Mouse (Mus musculus) heart, embryonic 13.5 days (tissue): ENCODE measurements at regions not wholly inside any gene's neighbourhood (a gene's known extent, or its start where the extent isn't known, plus 50 kb on each side); places are given as distances from the start of the nearest gene placed in this dataset.

Source experiments
- ATAC-seq: fragments of 200-750 bp; cut with Nextera tagmentation; 2 replicates; pipeline ENCODE4 v1.8.0; 2017; ENCODE audit warnings: moderate TSS enrichment; ENCODE audit not compliant: insufficient number of reproducible peaks, low FRiP score, low TSS enrichment; ENCODE audit errors: extremely low read depth
- H3K27ac ChIP-seq: fragments of 300-500 bp; sonication (generic); replicated peaks from 2 replicates; pipeline ENCODE4 v1.5.1; 2015; ENCODE audit warnings: moderate library complexity, mild to moderate bottlenecking, inconsistent platforms
- H3K27me3 ChIP-seq: fragments of 300-500 bp; sonication (generic); replicated peaks from 2 replicates; pipeline ENCODE4 v1.6.1; 2015; ENCODE audit warnings: mild to moderate bottlenecking, inconsistent platforms
- H3K36me3 ChIP-seq: fragments of 300-500 bp; sonication (generic); 2 replicates; pipeline ENCODE4 v1.6.1; 2015; ENCODE audit warnings: mild to moderate bottlenecking, inconsistent platforms
- H3K4me1 ChIP-seq: fragments of 300-500 bp; sonication (generic); 2 replicates; pipeline ENCODE4 v1.6.1; 2015; ENCODE audit warnings: inconsistent platforms
- H3K4me2 ChIP-seq: fragments of 300-500 bp; sonication (generic); 2 replicates; pipeline ENCODE4 v1.6.1; 2015; ENCODE audit warnings: inconsistent platforms, mild to moderate bottlenecking, moderate library complexity
- H3K4me3 ChIP-seq: fragments of 300-500 bp; sonication (generic); 2 replicates; pipeline ENCODE4 v1.5.1; 2015; ENCODE audit warnings: moderate library complexity, mild to moderate bottlenecking, inconsistent platforms
- H3K9ac ChIP-seq: fragments of 300-500 bp; sonication (generic); 2 replicates; pipeline ENCODE4 v1.6.1; 2015; ENCODE audit warnings: inconsistent platforms, mild to moderate bottlenecking, moderate library complexity
- H3K9me3 ChIP-seq: fragments of 300-500 bp; sonication (generic); 2 replicates; pipeline ENCODE4 v1.6.1; 2016; ENCODE audit warnings: inconsistent platforms
- WGBS: fragments of 180-500 bp; shearing (Covaris S2); methylation state at CpG from one replicate; pipeline ENCODE4 v1.1.7; 2015; ENCODE audit warnings: mixed read lengths; 5-methylcytosine and 5-hydroxymethylcytosine counted together

GRCm38 (mm10) chr8:74293621-74294020, 579.4 kb upstream of the Isx start:
- no peaks in the 10 kb centered on the region for H3K9me3 ChIP-seq
- no peaks in the 10 kb centered on the region for H3K36me3 ChIP-seq
- no peak overlapping the region for H3K4me2 ChIP-seq
- no peak overlapping the region for H3K9ac ChIP-seq
- H3K4me3 ChIP-seq, result no peak overlapping the region
- 68% methylated on average over 1 of the region's 1 CpGs for WGBS
- H3K4me1 ChIP-seq, result no peaks in the 10 kb centered on the region
- no peaks in the 10 kb centered on the region for H3K27me3 ChIP-seq
- no peak overlapping the region for H3K27ac ChIP-seq
- no peak for ATAC-seq

GRCm38 (mm10) chr8:74297698-74298097, 575.3 kb upstream of the Isx start:
- Histone ChIP-seq H3K27me3 (no peaks in the 10 kb centered on the region), H3K4me2 (no peak overlapping the region), H3K36me3 (no peaks in the 10 kb centered on the region), H3K4me1 (no peaks in the 10 kb centered on the region), H3K4me3 (no peak overlapping the region), H3K9ac (no peak overlapping the region), H3K9me3 (no peaks in the 10 kb centered on the region), H3K27ac (no peak overlapping the region)
- no peak for ATAC-seq
- WGBS, result 63% methylated on average over 1 of the region's 1 CpGs

- no peak overlapping the region for H3K27ac ChIP-seq
- H3K9me3 ChIP-seq, result no peaks in the 10 kb centered on the region
- ATAC-seq, result no peak
- no peak overlapping the region for H3K4me3 ChIP-seq
- no peaks in the 10 kb centered on the region for H3K36me3 ChIP-seq
- H3K9ac ChIP-seq, result no peak overlapping the region
- 37% methylated on average over 2 of the region's 2 CpGs for WGBS
- no peak overlapping the region for H3K4me2 ChIP-seq
- H3K27me3 ChIP-seq, result no peaks in the 10 kb centered on the region
- no peaks in the 10 kb centered on the region for H3K4me1 ChIP-seq
Measured at GRCm38 (mm10) chr8:74309810-74310209, 563.2 kb upstream of the Isx start.

- H3K4me1 ChIP-seq, result no peaks in the 10 kb centered on the region
- ATAC-seq, result peak; percentile 25; the same call in 1 of the 2 replicates
- no peak overlapping the region for H3K27ac ChIP-seq
- no peaks in the 10 kb centered on the region for H3K27me3 ChIP-seq
- H3K9me3 ChIP-seq, result no peaks in the 10 kb centered on the region
- H3K4me3 ChIP-seq, result no peak overlapping the region
- H3K4me2 ChIP-seq, result no peak overlapping the region
- no peaks in the 10 kb centered on the region for H3K36me3 ChIP-seq
- no peak overlapping the region for H3K9ac ChIP-seq
- 73% methylated on average over 1 of the region's 1 CpGs for WGBS
Measured at GRCm38 (mm10) chr8:74315382-74315781, 557.6 kb upstream of the Isx start.

GRCm38 (mm10) chr8:74327521-74327920, 545.5 kb upstream of the Isx start:
- Histone ChIP-seq H3K27me3 (no peaks in the 10 kb centered on the region), H3K9ac (no peak overlapping the region), H3K4me2 (no peak overlapping the region), H3K27ac (no peak overlapping the region), H3K9me3 (no peaks in the 10 kb centered on the region), H3K4me1 (no peaks in the 10 kb centered on the region), H3K4me3 (no peak overlapping the region), H3K36me3 (no peaks in the 10 kb centered on the region)
- no peak for ATAC-seq

GRCm38 (mm10) chr8:74344010-74344409, 529.0 kb upstream of the Isx start:
- H3K9me3 ChIP-seq, result no peaks in the 10 kb centered on the region
- H3K4me3 ChIP-seq, result no peak overlapping the region
- H3K4me2 ChIP-seq, result no peak overlapping the region
- no peak overlapping the region for H3K27ac ChIP-seq
- H3K4me1 ChIP-seq, result no peaks in the 10 kb centered on the region
- no peak overlapping the region for H3K9ac ChIP-seq
- WGBS, result 63% methylated on average over 1 of the region's 1 CpGs
- ATAC-seq, result no peak
- no peaks in the 10 kb centered on the region for H3K36me3 ChIP-seq
- H3K27me3 ChIP-seq, result no peaks in the 10 kb centered on the region
